Mouse (Mus musculus): Measurements from ENCODE around the gene Zfp626. TPM values are rescaled to one million over a fixed set of nuclear protein-coding genes. Genes with fewer than 3 reads are reported as not detected.
"Not testable (repeated sequence)": the region's sequence is repeated elsewhere in the genome, so short reads cannot be mapped to it uniquely, and the experiment has no call there.

Zfp626 gene
- total RNA-seq, 2 experiments from 2014 or later: 4.6 to 6.2 TPM

DNA sequence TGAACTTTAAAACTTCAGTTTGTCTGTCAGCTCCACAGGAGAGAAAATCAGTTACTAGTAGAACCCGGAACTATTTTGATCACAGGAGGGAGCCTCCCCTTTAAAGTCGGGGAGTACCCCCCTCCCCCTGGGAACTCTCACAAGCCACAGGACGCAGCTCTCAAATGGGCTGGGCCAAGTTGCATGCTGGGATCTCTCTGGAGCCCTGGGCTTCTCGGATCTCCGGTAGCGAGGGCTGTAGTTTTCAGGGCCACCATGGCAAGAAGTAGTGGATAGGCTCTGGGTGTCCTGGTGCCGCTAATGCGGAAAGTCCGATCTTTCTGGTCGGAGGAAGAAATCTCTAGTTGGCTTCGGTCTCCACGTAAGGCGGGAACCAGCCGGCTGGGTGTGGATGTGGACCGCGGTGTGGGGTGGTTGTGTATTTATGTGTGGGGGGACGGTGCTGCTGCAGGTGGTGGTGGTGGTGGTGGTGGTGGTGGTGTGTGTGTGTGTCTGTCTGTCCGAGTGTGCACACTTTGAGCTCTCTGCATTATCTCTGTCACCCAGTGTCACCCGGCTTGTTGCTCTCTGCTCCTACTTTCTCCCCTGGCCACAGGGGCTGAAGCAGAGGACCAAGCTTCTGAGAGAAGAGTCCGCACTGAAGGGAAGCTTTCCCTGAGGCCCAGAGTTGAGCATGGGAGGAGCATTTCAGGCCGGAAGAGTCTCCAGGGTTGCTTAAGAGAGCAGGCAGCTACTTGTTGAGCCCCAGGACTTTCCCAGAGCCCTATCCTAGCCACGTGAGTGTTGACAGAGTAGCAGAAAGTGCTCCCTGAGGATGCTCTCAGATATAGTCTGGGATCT, 53.6 kb downstream of the Zfp626 start:
- peak; percentile 36 to 68 for DNase-seq (ENCODE audit: low spot score in 2 of 2)

DNA sequence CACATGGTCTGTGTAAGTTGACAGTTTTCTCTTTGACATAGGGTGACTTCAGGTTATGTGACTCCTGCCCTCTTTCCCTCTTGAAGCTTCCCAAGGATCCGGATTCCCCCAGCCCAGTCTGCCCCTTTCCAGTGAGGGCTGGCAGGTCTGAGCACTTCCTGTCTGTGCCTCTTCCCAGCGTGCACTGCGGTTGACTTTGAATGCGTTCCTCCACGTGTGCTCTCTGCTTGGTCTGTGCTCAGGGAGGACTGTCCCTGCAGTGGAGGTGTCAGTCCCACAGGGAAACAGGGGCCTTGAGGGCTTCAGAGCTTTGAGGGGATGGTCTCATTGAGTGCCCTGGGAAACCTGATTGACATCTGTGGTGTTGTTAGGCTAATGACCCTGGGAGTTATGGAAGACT, 55.6 kb downstream of the Zfp626 start:
- not testable (repeated sequence) for DNase-seq (ENCODE audit: low spot score in 2 of 2)

Other genes with a start within 250 kb of the Zfp626 start
- gene Akt2, start 215.6 kb upstream of the Zfp626 start, total RNA-seq (2021): 100 to 1,000 TPM; 183 to 188 TPM
- gene Ttc9b, start 153.3 kb upstream of the Zfp626 start, total RNA-seq (2021): not detected
- 10 to 100 TPM; 19.2 to 20.0 TPM for gene Map3k10, start 132.6 kb upstream of the Zfp626 start, total RNA-seq (2021)
- 1 to 10 TPM; 1.4 to 2.1 TPM for gene Zfp607b, start 117.9 kb upstream of the Zfp626 start, total RNA-seq (2021)
- gene Zfp60, start 75.8 kb upstream of the Zfp626 start, total RNA-seq (2021): 10 to 100 TPM; 10.9 to 12.8 TPM
- 1 to 10 TPM; 2.8 to 3.0 TPM for gene Zfp59, start 31.4 kb downstream of the Zfp626 start, total RNA-seq (2021)
- gene Zfp607a, start 50.3 kb downstream of the Zfp626 start, total RNA-seq (2021): 1 to 10 TPM; 3.5 to 4.3 TPM
- 1 to 10 TPM; 7.7 to 9.3 TPM for gene Zfp974, start 122.3 kb downstream of the Zfp626 start, total RNA-seq (2021)
- gene Zfp780b, start 172.0 kb downstream of the Zfp626 start, total RNA-seq (2021): 1 to 10 TPM; 7.8 to 8.8 TPM
- 1 to 10 TPM; 1.2 to 1.4 TPM for gene Zfp850, start 206.9 kb downstream of the Zfp626 start, total RNA-seq (2021)
- gene Psmc4, start 242.9 kb downstream of the Zfp626 start, total RNA-seq (2021): 100 to 1,000 TPM; 129 to 150 TPM